Mouse (Mus musculus): ENCODE measurements around the gene Gm20388. TPM values are rescaled to one million over a fixed set of nuclear protein-coding genes. Genes with fewer than 3 reads are reported as not detected.
A peak's percentile ranks its signal among the peaks of the same experiment; 100 is the strongest.
"Not testable (repeated sequence)": the region's sequence is repeated elsewhere in the genome, so short reads cannot be mapped to it uniquely, and the experiment has no call there.

Gene Gm20388
- total RNA-seq, 1 experiment from 2014 or later = 35.7 TPM

GRCm38 (mm10) chr8:121300501-121301411, 1390.1 kb downstream of the Gm20388 start:
- ATAC-seq (replicated peaks; ENCODE audit: low read depth, poor library complexity, severe bottlenecking) = no peak

GRCm38 (mm10) chr8:121301431-121301830, 1390.8 kb downstream of the Gm20388 start:
- ATAC-seq (replicated peaks; ENCODE audit: low read depth, poor library complexity, severe bottlenecking) = peak; percentile 19; the same call in 1 of the 2 replicates

GRCm38 (mm10) chr8:121301978-121302649, 1391.5 kb downstream of the Gm20388 start:
- peak; percentile 37 for ATAC-seq (replicated peaks; ENCODE audit: low read depth, poor library complexity, severe bottlenecking)

GRCm38 (mm10) chr8:121307723-121308122, 1397.1 kb downstream of the Gm20388 start:
- ATAC-seq (replicated peaks; ENCODE audit: low read depth, poor library complexity, severe bottlenecking) = no peak

- ATAC-seq (replicated peaks; ENCODE audit: low read depth, poor library complexity, severe bottlenecking) = no peak
Measured at GRCm38 (mm10) chr8:121310976-121311819, 1400.6 kb downstream of the Gm20388 start.

GRCm38 (mm10) chr8:121313458-121313857, 1402.8 kb downstream of the Gm20388 start:
- ATAC-seq (replicated peaks; ENCODE audit: low read depth, poor library complexity, severe bottlenecking) = no peak

- ATAC-seq (replicated peaks; ENCODE audit: low read depth, poor library complexity, severe bottlenecking) = no peak
Measured at GRCm38 (mm10) chr8:121314036-121314435, 1403.4 kb downstream of the Gm20388 start.

GRCm38 (mm10) chr8:121315569-121315968, 1404.9 kb downstream of the Gm20388 start:
- ATAC-seq (replicated peaks; ENCODE audit: low read depth, poor library complexity, severe bottlenecking) = no peak

- no peak for ATAC-seq (replicated peaks; ENCODE audit: low read depth, poor library complexity, severe bottlenecking)
Measured at GRCm38 (mm10) chr8:121316009-121316408, 1405.4 kb downstream of the Gm20388 start.

GRCm38 (mm10) chr8:121318756-121319155, 1408.1 kb downstream of the Gm20388 start:
- ATAC-seq (replicated peaks; ENCODE audit: low read depth, poor library complexity, severe bottlenecking) = not testable (repeated sequence)

GRCm38 (mm10) chr8:121319491-121319890, 1408.8 kb downstream of the Gm20388 start:
- ATAC-seq (replicated peaks; ENCODE audit: low read depth, poor library complexity, severe bottlenecking) = no peak

GRCm38 (mm10) chr8:121326164-121326910, 1415.7 kb downstream of the Gm20388 start:
- no peak for ATAC-seq (replicated peaks; ENCODE audit: low read depth, poor library complexity, severe bottlenecking)

- no peak for ATAC-seq (replicated peaks; ENCODE audit: low read depth, poor library complexity, severe bottlenecking)
Measured at GRCm38 (mm10) chr8:121332436-121332835, 1421.8 kb downstream of the Gm20388 start.

GRCm38 (mm10) chr8:121334495-121335424, 1424.1 kb downstream of the Gm20388 start:
- no peak; the same call in 1 of the 2 replicates for ATAC-seq (replicated peaks; ENCODE audit: low read depth, poor library complexity, severe bottlenecking)

GRCm38 (mm10) chr8:121335684-121336083, 1425.0 kb downstream of the Gm20388 start:
- no peak for ATAC-seq (replicated peaks; ENCODE audit: low read depth, poor library complexity, severe bottlenecking)

GRCm38 (mm10) chr8:121342931-121343330, 1432.3 kb downstream of the Gm20388 start:
- ATAC-seq (replicated peaks; ENCODE audit: low read depth, poor library complexity, severe bottlenecking) = no peak

- ATAC-seq (replicated peaks; ENCODE audit: low read depth, poor library complexity, severe bottlenecking) = no peak
Measured at GRCm38 (mm10) chr8:121344486-121344885, 1433.8 kb downstream of the Gm20388 start.

GRCm38 (mm10) chr8:121346175-121346574, 1435.5 kb downstream of the Gm20388 start:
- no peak for ATAC-seq (replicated peaks; ENCODE audit: low read depth, poor library complexity, severe bottlenecking)

Measured in common myeloid progenitor, adult 5-6 weeks (primary cell).